8 mouse cellular contexts compared by ENCODE assay signal in the genomic region with DNA sequence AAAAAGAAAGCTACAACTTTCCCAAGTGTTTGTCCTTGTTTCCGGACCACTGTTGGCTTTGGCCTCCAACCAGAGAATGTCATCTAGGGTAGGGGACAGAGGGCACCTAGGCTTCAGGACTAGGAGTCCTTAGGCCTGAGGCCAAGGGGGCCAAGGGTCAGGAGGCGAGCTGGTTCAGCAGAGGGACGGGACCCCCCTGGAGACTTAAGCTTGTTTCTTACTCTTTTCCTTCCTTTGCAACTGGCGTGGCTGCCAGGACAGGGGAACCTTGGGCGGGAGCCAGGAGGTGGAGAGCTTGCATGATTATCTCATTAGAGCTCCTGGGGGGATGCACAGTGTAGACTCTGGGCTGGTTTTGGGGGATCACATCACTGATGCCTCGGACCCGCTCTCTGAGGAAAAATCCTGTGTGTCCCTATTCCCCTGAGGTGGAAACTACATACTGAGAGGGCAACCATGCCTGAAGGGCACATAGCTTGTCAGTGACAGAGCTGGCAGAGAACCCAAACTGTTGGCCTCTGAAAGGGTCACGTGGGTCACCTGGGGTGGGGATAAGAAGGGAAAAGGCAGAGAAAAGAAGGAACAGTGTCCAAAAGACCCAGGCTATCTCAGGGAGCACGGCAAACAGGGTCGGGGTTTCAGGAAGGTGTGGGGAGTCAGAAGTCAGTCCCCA. TPM values are rescaled to one million over a fixed set of nuclear protein-coding genes. Genes with fewer than 3 reads are reported as not detected.
DNase-seq lines count a peak whose midpoint lies in the region; ATAC-seq and TF ChIP-seq lines count a peak whose summit lies in the region.

No protein-coding gene starts in this region.

- WGBS in liver, adult 2 months: 12% methylated on average over 10 of the region's 10 CpGs
- 36% methylated on average over 10 of the region's 10 CpGs for WGBS in heart, embryonic 16.5 days
- WGBS in lung, embryonic 15.5 days: 57% methylated on average over 10 of the region's 10 CpGs

- DNase-seq in liver, adult 2 months (ENCODE audit: extremely low read depth, low read depth, low spot score): peak; percentile 87
- DNase-seq in liver: no peak
- peak; percentile 80 for DNase-seq in cerebellum, adult 9-10 months
- no peak for DNase-seq in left cerebral cortex, adult 8-10 months (ENCODE audit: low spot score in 2 of 2)
- DNase-seq in spleen, adult 12 weeks (ENCODE audit: low spot score): no peak
- no peak for DNase-seq in urinary bladder, adult 18-20 months (ENCODE audit: low spot score in 2 of 2)

- H3K4me1 ChIP-seq in liver, adult 2 months (ENCODE audit: control insufficient read depth, insufficient read depth, low read length): peaks cover 62% of the 10 kb centered on the region
- H3K4me1 ChIP-seq in heart, embryonic 16.5 days (ENCODE audit: control insufficient read depth, insufficient read depth, low read length): peaks cover 18% of the 10 kb centered on the region
- peaks cover 11% of the 10 kb centered on the region for H3K4me1 ChIP-seq in lung, embryonic 15.5 days

- peak overlapping the region; percentile 33; the same call in 1 of the 2 replicates for H3K9ac ChIP-seq in liver, adult 2 months (ENCODE audit: low read depth, low read length)
- 0 out of 2 replicates have a peak overlapping the region, but pooled peaks have one; percentile 23 for H3K9ac ChIP-seq in heart, embryonic 16.5 days (ENCODE audit: low read length)
- H3K9ac ChIP-seq in lung, embryonic 15.5 days: no peak overlapping the region

- H3K4me3 ChIP-seq in liver, adult 2 months (ENCODE audit: insufficient read depth, low read depth, low read length): no peak overlapping the region
- no peak overlapping the region for H3K4me3 ChIP-seq in heart, embryonic 16.5 days (ENCODE audit: low read length)
- no peak overlapping the region for H3K4me3 ChIP-seq in lung, embryonic 15.5 days

- peaks cover 2% of the 10 kb centered on the region; the same call in 1 of the 2 replicates for H3K36me3 ChIP-seq in liver, adult 2 months (ENCODE audit: control insufficient read depth, insufficient read depth, low read length)
- no peaks in the 10 kb centered on the region for H3K36me3 ChIP-seq in heart, embryonic 16.5 days (ENCODE audit: control insufficient read depth, insufficient read depth)
- H3K36me3 ChIP-seq in lung, embryonic 15.5 days: no peaks in the 10 kb centered on the region

- peak overlapping the region; percentile 94 for H3K27ac ChIP-seq in liver, adult 2 months (replicated peaks; ENCODE audit: insufficient read depth, low read depth, low read length)
- H3K27ac ChIP-seq in heart, embryonic 16.5 days (ENCODE audit: low read length): no peak overlapping the region
- no peak overlapping the region for H3K27ac ChIP-seq in lung, embryonic 15.5 days

- no peaks in the 10 kb centered on the region for H3K27me3 ChIP-seq in liver, adult 2 months (ENCODE audit: control insufficient read depth, insufficient read depth, low read length)
- no peaks in the 10 kb centered on the region for H3K27me3 ChIP-seq in heart, embryonic 16.5 days (ENCODE audit: control insufficient read depth, insufficient read depth, low read length)
- no peaks in the 10 kb centered on the region for H3K27me3 ChIP-seq in lung, embryonic 15.5 days

- 0 out of 2 replicates have a peak, but pooled peaks have one; percentile 33 for ATAC-seq in heart, embryonic 16.5 days (replicated peaks; ENCODE audit: extremely low read depth, insufficient read depth, low FRiP score)
- peak; percentile 11; the same call in 1 of the 2 replicates for ATAC-seq in lung, embryonic 15.5 days (ENCODE audit: borderline replicate concordance, extremely low read depth, low FRiP score, low TSS enrichment)

- H3K79me2 ChIP-seq in liver, adult 2 months (ENCODE audit: control insufficient read depth, insufficient read depth, low read length): peaks cover 43% of the 10 kb centered on the region

- H3K9me3 ChIP-seq in heart, embryonic 16.5 days (replicated peaks; ENCODE audit: control insufficient read depth, low read length): no peaks in the 10 kb centered on the region
- H3K9me3 ChIP-seq in lung, embryonic 15.5 days: no peaks in the 10 kb centered on the region

- no peak overlapping the region for H3K4me2 ChIP-seq in heart, embryonic 16.5 days (ENCODE audit: low read depth, low read length)
- no peak overlapping the region for H3K4me2 ChIP-seq in lung, embryonic 15.5 days

- no peak for TF ChIP-seq CTCF in liver, adult 2 months (IDR thresholded peaks at IDR 0.05; ENCODE audit: low read depth, low read length)

- no peak for TF ChIP-seq POLR2A in liver, adult 2 months (IDR thresholded peaks at IDR 0.05; ENCODE audit: extremely low read depth, insufficient read depth, low read length)

RNA-seq across cellular contexts. Expression of gene Gm10300, which starts 8.3 kb away (rescaled TPM):
- total RNA-seq in liver, adult 2 months (2014; rRNA removed): 0.09 and 0.20 TPM in 2 replicates
- 0.04 and 0.13 TPM in 2 replicates for polyA plus RNA-seq in liver, adult 2 months (2012; rRNA removed)
- polyA plus RNA-seq in heart, embryonic 16.5 days (2015; fragmentation: Nextera tagmentation; extraction: Ambion mirVana): 0.05 and 0.10 TPM in 2 replicates
- 0.06 and 0.09 TPM in 2 replicates for polyA plus RNA-seq in lung, embryonic 15.5 days (2015; fragmentation: Nextera tagmentation; extraction: Ambion mirVana)
- total RNA-seq in left cerebral cortex, adult 8-10 months (2022): under 1 TPM in 2 of 4 experiments, not detected in 2; 0.15 to 0.33 TPM

RNA-seq across cellular contexts. Expression of gene Epb41, which starts 8.9 kb away (rescaled TPM):
- total RNA-seq in liver, adult 2 months (2014; rRNA removed): 46.8 and 48.0 TPM in 2 replicates
- polyA plus RNA-seq in liver, adult 2 months (2012; rRNA removed): 29.6 and 40.7 TPM in 2 replicates
- polyA plus RNA-seq in heart, embryonic 16.5 days (2015; fragmentation: Nextera tagmentation; extraction: Ambion mirVana): 67.4 and 68.6 TPM in 2 replicates
- 62.2 and 65.0 TPM in 2 replicates for polyA plus RNA-seq in lung, embryonic 15.5 days (2015; fragmentation: Nextera tagmentation; extraction: Ambion mirVana)
- total RNA-seq in left cerebral cortex, adult 8-10 months (2022): 10 to 100 TPM; 50.5 to 60.6 (median 55.6) TPM

Comparison
In these comparisons a context has a peak if more than half of its experiments do, and no peak if none do; other contexts are left out.
1. DNase-seq: peak in liver, adult 2 months (single experiment) and cerebellum, adult 9-10 months (single experiment); none in liver (single experiment), left cerebral cortex, adult 8-10 months (0 of 2), spleen, adult 12 weeks (single experiment) and urinary bladder, adult 18-20 months (0 of 2).